Mouse (Mus musculus) cortical plate, adult 2 months (tissue): ENCODE data around the gene Gm10663.

Experiments used
- CTCF ChIP-seq: fragments of 200-500 bp; IDR thresholded peaks from 2 replicates; pipeline ENCODE4 v1.5.1; 2011; ENCODE audit warnings: mild to moderate bottlenecking, control low read depth, low read length; ENCODE audit not compliant: insufficient read depth; ENCODE audit errors: extremely low read depth
- POLR2A ChIP-seq: fragments of 200-500 bp; IDR thresholded peaks from 2 replicates; pipeline ENCODE4 v1.6.1; 2011; ENCODE audit warnings: mild to moderate bottlenecking, low read length, control low read depth; ENCODE audit not compliant: insufficient read depth; ENCODE audit errors: extremely low read depth

- TF ChIP-seq CTCF (no peak), POLR2A (no peak)
Measured at GRCm38 (mm10) chr8:65046565-65046964, 28.3 kb upstream of the Gm10663 start.
